Mouse (Mus musculus): ENCODE data around the gene Apoa4.
A peak's percentile ranks its signal among the peaks of the same experiment; 100 is the strongest.

Gene Apoa4

DNA sequence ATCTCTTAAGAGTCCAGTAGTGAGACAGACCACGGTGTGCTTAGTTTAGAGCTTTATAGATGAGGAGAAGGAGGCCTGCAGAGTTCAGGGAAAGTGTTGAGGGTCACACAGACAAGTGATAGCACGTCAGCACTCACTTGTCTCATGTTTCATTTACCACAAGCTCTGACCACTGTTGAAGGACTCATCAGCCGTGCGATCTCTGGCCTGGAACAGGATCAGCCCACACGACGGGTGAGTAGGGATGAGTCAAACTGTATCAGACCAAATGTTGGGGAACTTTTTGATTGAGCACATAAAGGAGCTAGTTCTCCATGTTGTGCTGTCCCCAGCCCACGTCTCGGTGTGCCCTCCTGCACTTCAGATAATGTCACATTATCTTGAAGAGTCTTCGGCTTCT lies 34.0 kb downstream of the Apoa4 start:
- no peak for DNase-seq (ENCODE audit: low spot score)

- peak; percentile 94 for DNase-seq (ENCODE audit: low spot score)
Observed at GRCm38 (mm10) chr9:46282631-46283436, 42.3 kb downstream of the Apoa4 start, which contains the start of gene Bud13. TSS of gene Bud13 (plus strand) at chr9:46283008.

All from embryo, embryonic 10 days (tissue).